Mouse (Mus musculus) liver, embryonic 11.5 days (tissue): ENCODE results near the gene Eri3. TPM values are rescaled to one million over a fixed set of nuclear protein-coding genes. Genes with fewer than 3 reads are reported as not detected.

Experiments used
- ATAC-seq: fragments of 200-750 bp; cut with Nextera tagmentation; replicated peaks from 2 replicates; pipeline ENCODE4 v1.8.0; 2017; ENCODE audit warnings: moderate number of reproducible peaks, mild to moderate bottlenecking, moderate TSS enrichment, moderate library complexity; ENCODE audit not compliant: low FRiP score
- DNase-seq: peaks from one replicate; pipeline ENCODE4 v3.0.0-alpha.2; 2017; ENCODE audit warnings: low spot score
- H3K27ac ChIP-seq: fragments of 300-500 bp; sonication (generic); 2 replicates; pipeline ENCODE4 v1.5.1; 2014; ENCODE audit warnings: mild to moderate bottlenecking, low read depth, low read length, control low read depth
- H3K27me3 ChIP-seq: fragments of 300-500 bp; sonication (generic); replicated peaks from 2 replicates; pipeline ENCODE4 v1.6.1; 2014; ENCODE audit warnings: low read length, mixed read lengths; ENCODE audit not compliant: control insufficient read depth, insufficient read depth
- H3K36me3 ChIP-seq: fragments of 300-500 bp; sonication (generic); 2 replicates; pipeline ENCODE4 v1.6.1; 2014; ENCODE audit warnings: mild to moderate bottlenecking, low read length, moderate library complexity, mixed read lengths; ENCODE audit not compliant: control insufficient read depth, insufficient read depth
- H3K4me1 ChIP-seq: fragments of 300-500 bp; sonication (generic); replicated peaks from 2 replicates; pipeline ENCODE4 v1.6.1; 2014; ENCODE audit warnings: low read length, mixed read lengths; ENCODE audit not compliant: control insufficient read depth, insufficient read depth
- H3K4me2 ChIP-seq: fragments of 300-500 bp; sonication (generic); 2 replicates; pipeline ENCODE4 v1.6.1; 2014; ENCODE audit warnings: mild to moderate bottlenecking, control low read depth, moderate library complexity
- H3K4me3 ChIP-seq: fragments of 300-500 bp; sonication (generic); 2 replicates; pipeline ENCODE4 v1.5.1; 2014; ENCODE audit warnings: low read depth, low read length, control low read depth
- H3K9ac ChIP-seq: fragments of 300-500 bp; sonication (generic); 2 replicates; pipeline ENCODE4 v1.6.1; 2014; ENCODE audit warnings: low read depth, low read length, control low read depth
- H3K9me3 ChIP-seq: fragments of 300-500 bp; sonication (generic); 2 replicates; pipeline ENCODE4 v1.6.1; 2016; ENCODE audit warnings: low read length, inconsistent platforms, mixed read lengths; ENCODE audit not compliant: control insufficient read depth
- WGBS: fragments of 180-500 bp; shearing (Covaris S2); extraction: QIAGEN DNeasy Blood & Tissue Kit; methylation state at CpG from one replicate; pipeline ENCODE4 v1.1.7; 2014; 5-methylcytosine and 5-hydroxymethylcytosine counted together
- polyA plus RNA-seq: library from polyadenylated mRNA; unstranded; fragments of >200 nt; fragmentation: Nextera tagmentation; extraction: Ambion mirVana; gene quantifications from 2 replicates; pipeline ENCODE4 v1.2.1, GENCODE M21; 2014

Eri3 gene
- polyA plus RNA-seq, 1 experiment from 2014 or later: 89.9 TPM

- H3K27ac ChIP-seq: no peak overlapping the region
- no peaks in the 10 kb centered on the region for H3K9me3 ChIP-seq
- no peak overlapping the region for H3K9ac ChIP-seq
- no peak overlapping the region for H3K4me3 ChIP-seq
- ATAC-seq (no peak), DNase-seq (no peak)
- H3K4me2 ChIP-seq: no peak overlapping the region
- 60% methylated on average over 5 of the region's 5 CpGs for WGBS
- H3K4me1 ChIP-seq: peaks cover 4% of the 10 kb centered on the region; the same call in 1 of the 2 replicates
- H3K27me3 ChIP-seq: no peaks in the 10 kb centered on the region
- H3K36me3 ChIP-seq: no peaks in the 10 kb centered on the region
Observed at GRCm38 (mm10) chr4:117557068-117557645, 7.0 kb downstream of the Eri3 start.

GRCm38 (mm10) chr4:117563967-117564366 is 13.8 kb downstream of the Eri3 start:
- Histone ChIP-seq H3K4me1 (peaks cover 9% of the 10 kb centered on the region; the same call in 1 of the 2 replicates), H3K27me3 (no peaks in the 10 kb centered on the region), H3K4me3 (no peak overlapping the region), H3K4me2 (no peak overlapping the region), H3K36me3 (peaks cover 13% of the 10 kb centered on the region), H3K9ac (no peak overlapping the region), H3K27ac (no peak overlapping the region), H3K9me3 (no peaks in the 10 kb centered on the region)
- ATAC-seq (peak; percentile 73), DNase-seq (no peak)
- 44% methylated on average over 9 of the region's 9 CpGs for WGBS

- no peak for ATAC-seq
- no peak overlapping the region for H3K9ac ChIP-seq
- no peaks in the 10 kb centered on the region for H3K9me3 ChIP-seq
- WGBS: 88% methylated on average over 2 of the region's 2 CpGs
- H3K4me3 ChIP-seq: no peak overlapping the region
- DNase-seq: no peak
- peaks cover 13% of the 10 kb centered on the region for H3K36me3 ChIP-seq
- peaks cover 8% of the 10 kb centered on the region; the same call in 1 of the 2 replicates for H3K4me1 ChIP-seq
- no peak overlapping the region for H3K4me2 ChIP-seq
- H3K27ac ChIP-seq: no peak overlapping the region
- H3K27me3 ChIP-seq: no peaks in the 10 kb centered on the region
Observed at GRCm38 (mm10) chr4:117568846-117569245, 18.7 kb downstream of the Eri3 start.

DNA sequence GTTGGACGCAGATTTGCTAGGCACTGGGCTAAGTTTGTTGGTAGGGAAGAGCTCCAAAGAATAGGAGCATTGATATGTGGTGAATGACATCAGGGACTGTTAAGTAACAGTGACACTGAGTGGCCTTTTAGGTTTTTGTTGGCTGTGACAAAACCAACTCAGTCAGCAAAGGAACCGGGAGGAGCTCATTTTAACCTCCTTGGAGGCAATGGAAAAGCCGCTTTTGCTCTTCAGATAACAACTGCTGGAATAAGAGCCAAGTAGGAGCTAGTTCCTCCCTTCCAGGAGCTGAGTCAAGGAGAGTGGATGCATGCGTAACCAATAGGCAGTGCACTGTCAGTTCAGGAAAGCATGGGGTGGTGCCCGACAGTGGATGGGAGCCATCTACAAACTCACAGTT is 20.8 kb downstream of the Eri3 start:
- 89% methylated on average over 5 of the region's 5 CpGs for WGBS
- H3K9me3 ChIP-seq: no peaks in the 10 kb centered on the region
- peaks cover 3% of the 10 kb centered on the region; the same call in 1 of the 2 replicates for H3K36me3 ChIP-seq
- H3K4me1 ChIP-seq: no peaks in the 10 kb centered on the region
- no peaks in the 10 kb centered on the region for H3K27me3 ChIP-seq
- no peak for ATAC-seq
- H3K9ac ChIP-seq: no peak overlapping the region
- H3K4me3 ChIP-seq: no peak overlapping the region
- no peak overlapping the region for H3K27ac ChIP-seq
- no peak overlapping the region for H3K4me2 ChIP-seq
- DNase-seq: no peak

- peaks cover 3% of the 10 kb centered on the region; the same call in 1 of the 2 replicates for H3K36me3 ChIP-seq
- no peak overlapping the region for H3K4me2 ChIP-seq
- H3K27me3 ChIP-seq: no peaks in the 10 kb centered on the region
- no peak for DNase-seq
- no peak overlapping the region for H3K27ac ChIP-seq
- no peak overlapping the region for H3K9ac ChIP-seq
- H3K4me3 ChIP-seq: no peak overlapping the region
- WGBS: 97% methylated on average over 1 of the region's 1 CpGs
- H3K4me1 ChIP-seq: no peaks in the 10 kb centered on the region
- ATAC-seq: no peak
- no peaks in the 10 kb centered on the region for H3K9me3 ChIP-seq
Observed at GRCm38 (mm10) chr4:117577579-117577978, 27.4 kb downstream of the Eri3 start.

- DNase-seq (no peak), ATAC-seq (no peak)
- WGBS: 89% methylated on average over 9 of the region's 9 CpGs
- no peak overlapping the region for H3K4me3 ChIP-seq
- H3K4me2 ChIP-seq: no peak overlapping the region
- H3K36me3 ChIP-seq: peaks cover 5% of the 10 kb centered on the region; the same call in 1 of the 2 replicates
- H3K4me1 ChIP-seq: 0 out of 2 replicates have a peak, but pooled peaks cover 4% of the 10 kb centered on the region
- H3K9ac ChIP-seq: no peak overlapping the region
- H3K27ac ChIP-seq: no peak overlapping the region
- no peaks in the 10 kb centered on the region for H3K9me3 ChIP-seq
- no peaks in the 10 kb centered on the region for H3K27me3 ChIP-seq
Observed at GRCm38 (mm10) chr4:117581626-117582025, 31.5 kb downstream of the Eri3 start.

- no peak for ATAC-seq
- H3K4me2 ChIP-seq: no peak overlapping the region
- H3K36me3 ChIP-seq: peaks cover 10% of the 10 kb centered on the region; the same call in 1 of the 2 replicates
- H3K4me3 ChIP-seq: no peak overlapping the region
- no peak overlapping the region for H3K9ac ChIP-seq
- no peak overlapping the region for H3K27ac ChIP-seq
- H3K4me1 ChIP-seq: peaks cover 4% of the 10 kb centered on the region; the same call in 1 of the 2 replicates
- no peaks in the 10 kb centered on the region for H3K27me3 ChIP-seq
- DNase-seq: no peak
- no peaks in the 10 kb centered on the region for H3K9me3 ChIP-seq
- 56% methylated on average over 2 of the region's 2 CpGs for WGBS
Observed at GRCm38 (mm10) chr4:117585995-117586394, 35.8 kb downstream of the Eri3 start.

GRCm38 (mm10) chr4:117587447-117587846 is 37.3 kb downstream of the Eri3 start:
- Histone ChIP-seq H3K36me3 (peaks cover 10% of the 10 kb centered on the region; the same call in 1 of the 2 replicates), H3K9ac (no peak overlapping the region), H3K9me3 (no peaks in the 10 kb centered on the region), H3K4me2 (no peak overlapping the region), H3K4me3 (no peak overlapping the region), H3K27me3 (no peaks in the 10 kb centered on the region), H3K4me1 (peaks cover 4% of the 10 kb centered on the region; the same call in 1 of the 2 replicates), H3K27ac (no peak overlapping the region)
- no peak for ATAC-seq
- DNase-seq: no peak
- WGBS: 66% methylated on average over 4 of the region's 4 CpGs

DNA sequence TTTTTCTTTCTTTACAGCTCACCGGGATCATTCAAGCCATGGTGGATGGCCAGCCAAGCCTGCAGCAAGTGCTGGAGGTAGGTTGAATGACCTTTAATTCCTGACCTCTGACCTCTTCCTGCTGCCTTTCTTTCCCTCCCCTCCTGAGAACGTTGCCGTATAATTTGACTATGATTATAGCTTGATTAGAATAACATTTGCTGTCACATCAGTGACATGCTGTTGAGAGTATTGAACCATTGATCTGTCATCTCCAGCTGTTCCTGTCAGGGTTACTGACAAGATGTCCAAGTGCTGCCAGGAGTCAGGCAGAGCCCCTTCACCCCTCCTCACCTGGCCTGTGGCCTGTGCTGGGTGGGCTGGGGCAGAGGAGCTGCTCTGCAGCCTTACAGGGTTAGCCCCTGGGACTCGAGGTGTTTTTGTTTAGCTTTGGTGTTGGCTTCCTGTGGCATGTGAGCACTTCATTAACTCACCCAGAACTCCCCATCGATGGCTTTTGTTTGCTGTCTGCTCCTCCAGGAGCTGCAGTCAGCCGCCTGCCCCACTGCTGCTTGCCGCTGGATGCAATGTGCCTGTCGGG is 39.0 kb downstream of the Eri3 start:
- peaks cover 4% of the 10 kb centered on the region; the same call in 1 of the 2 replicates for H3K4me1 ChIP-seq
- 67% methylated on average over 8 of the region's 8 CpGs for WGBS

More for the DNA sequence above, 39.0 kb downstream of the Eri3 start:
- Histone ChIP-seq H3K36me3 (peaks cover 8% of the 10 kb centered on the region; the same call in 1 of the 2 replicates), H3K9me3 (no peaks in the 10 kb centered on the region), H3K4me2 (no peak overlapping the region), H3K4me3 (no peak overlapping the region), H3K27me3 (no peaks in the 10 kb centered on the region), H3K27ac (no peak overlapping the region), H3K9ac (no peak overlapping the region)
- ATAC-seq (no peak), DNase-seq (no peak)
